Mouse (Mus musculus) spleen, adult 2 months (tissue): ENCODE results near the gene Faf1. TPM values are rescaled to one million over a fixed set of nuclear protein-coding genes. Genes with fewer than 3 reads are reported as not detected.

Experiments used
- DNase-seq, 2 experiments: peaks; one replicate each; pipeline versions ENCODE4 v3.0.0 to v3.0.0-alpha.2; 2012 to 2021; ENCODE audit warnings: low spot score in 2 of 2, low read depth in 1 of 2
- H3K27ac ChIP-seq: fragments of 200-500 bp; 2 replicates; pipeline ENCODE4 v1.5.1; 2012; ENCODE audit warnings: low read length, inconsistent platforms; ENCODE audit not compliant: insufficient read depth
- H3K27me3 ChIP-seq: fragments of 200-500 bp; 2 replicates; pipeline ENCODE4 v1.6.1; 2012; ENCODE audit warnings: mild to moderate bottlenecking, moderate library complexity, low read length, inconsistent platforms; ENCODE audit not compliant: control insufficient read depth, insufficient read depth
- H3K36me3 ChIP-seq: fragments of 200-500 bp; 2 replicates; pipeline ENCODE4 v1.6.1; 2012; ENCODE audit warnings: mild to moderate bottlenecking, low read length, inconsistent platforms; ENCODE audit not compliant: control insufficient read depth, insufficient read depth
- H3K4me1 ChIP-seq: fragments of 200-500 bp; 2 replicates; pipeline ENCODE4 v1.6.1; 2011; ENCODE audit warnings: inconsistent platforms; ENCODE audit not compliant: control insufficient read depth, insufficient read depth, insufficient read length
- H3K4me3 ChIP-seq: fragments of 200-500 bp; 2 replicates; pipeline ENCODE4 v1.5.1; 2011; ENCODE audit warnings: mild to moderate bottlenecking, inconsistent platforms; ENCODE audit not compliant: insufficient read depth, insufficient read length; ENCODE audit errors: extremely low read depth
- CTCF ChIP-seq: fragments of 200-500 bp; IDR thresholded peaks from 2 replicates; pipeline ENCODE4 v1.5.1; 2011; ENCODE audit warnings: mild to moderate bottlenecking, inconsistent platforms; ENCODE audit not compliant: insufficient read depth, insufficient read length, insufficient replicate concordance; ENCODE audit errors: extremely low read depth
- POLR2A ChIP-seq: fragments of 200-500 bp; IDR thresholded peaks from 2 replicates; pipeline ENCODE4 v1.6.1; 2011; ENCODE audit warnings: low read depth, low read length, inconsistent platforms
- WGBS: fragments of 180-500 bp; shearing (Covaris S2); methylation state at CpG from one replicate; pipeline ENCODE4 v1.1.7; 2018; 5-methylcytosine and 5-hydroxymethylcytosine counted together
- polyA plus RNA-seq: library from polyadenylated mRNA; depleted of rRNA; stranded (reverse); fragments of >200 nt; gene quantifications from 2 replicates; pipeline ENCODE4 v1.2.3, GENCODE M21; 2012

Gene Faf1
- polyA plus RNA-seq, 1 experiment, result 3.5 TPM

DNA sequence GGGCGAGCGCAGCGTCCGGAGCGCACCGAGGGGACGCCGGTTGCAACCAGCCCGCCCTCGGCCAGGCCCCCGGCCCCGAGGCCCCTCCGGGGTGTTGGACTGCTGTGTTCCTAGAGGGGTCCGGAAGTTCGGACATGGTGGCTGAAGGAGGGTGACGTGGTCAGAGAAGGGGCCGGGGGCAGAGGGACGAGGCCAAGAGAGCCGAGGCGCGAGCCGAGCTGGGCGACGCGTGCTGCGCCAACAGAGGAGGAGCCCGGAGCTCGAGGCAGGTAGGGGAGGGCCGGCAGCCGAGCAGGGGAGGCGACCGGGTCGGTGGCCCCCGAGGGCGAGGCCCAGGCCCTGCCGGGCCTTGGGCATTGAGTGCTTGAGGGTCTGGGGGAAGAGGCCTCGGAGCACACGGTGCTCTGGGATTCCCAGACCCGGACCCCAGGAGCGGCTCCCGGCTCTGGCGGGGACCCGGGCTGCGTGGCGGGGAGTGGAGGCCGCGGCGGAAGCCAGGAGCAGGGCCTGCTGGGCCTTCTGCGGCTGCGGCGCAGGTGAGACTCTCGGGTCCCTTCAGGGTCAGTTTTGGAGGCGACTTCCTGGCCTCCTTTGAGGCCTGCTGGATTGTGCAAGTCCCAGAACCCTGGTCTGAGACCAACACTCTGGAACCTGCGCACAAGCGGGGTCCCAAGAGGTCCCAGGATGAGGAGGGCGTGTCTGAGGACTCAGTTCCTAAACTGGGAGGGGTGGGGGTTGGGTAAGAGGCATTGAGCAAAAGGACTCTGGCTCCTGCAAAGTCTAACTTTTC is 301.9 kb downstream of the Faf1 start:
- peaks cover 9% of the 10 kb centered on the region for H3K4me1 ChIP-seq
- no peak overlapping the region for H3K27ac ChIP-seq
- peaks cover 58% of the 10 kb centered on the region for H3K27me3 ChIP-seq
- peak overlapping the region; percentile 3; the same call in 1 of the 2 replicates for H3K4me3 ChIP-seq
- no peak for TF ChIP-seq POLR2A
- TF ChIP-seq CTCF, result no peak
- no peaks in the 10 kb centered on the region for H3K36me3 ChIP-seq
- DNase-seq, result no peak
- WGBS, result 3% methylated on average over 55 of the region's 56 CpGs

GRCm38 (mm10) chr4:109978858-109979340 is 302.5 kb downstream of the Faf1 start:
- WGBS, result 10% methylated on average over 9 of the region's 9 CpGs
- no peak overlapping the region for H3K27ac ChIP-seq
- TF ChIP-seq POLR2A (no peak), CTCF (no peak)

GRCm38 (mm10) chr4:109979461-109980320 is 303.3 kb downstream of the Faf1 start:
- DNase-seq, result no peak
- Histone ChIP-seq H3K4me3 (no peak overlapping the region), H3K36me3 (no peaks in the 10 kb centered on the region), H3K27ac (no peak overlapping the region), H3K4me1 (peaks cover 11% of the 10 kb centered on the region), H3K27me3 (peaks cover 61% of the 10 kb centered on the region)
- TF ChIP-seq CTCF, result no peak
- TF ChIP-seq POLR2A, result no peak
- 4% methylated on average over 66 of the region's 66 CpGs for WGBS

More at GRCm38 (mm10) chr4:109978858-109979340, 302.5 kb downstream of the Faf1 start:
- peaks cover 11% of the 10 kb centered on the region for H3K4me1 ChIP-seq
- H3K27me3 ChIP-seq, result peaks cover 59% of the 10 kb centered on the region
- H3K4me3 ChIP-seq, result no peak overlapping the region
- H3K36me3 ChIP-seq, result no peaks in the 10 kb centered on the region
- DNase-seq, result no peak

- no peak for DNase-seq
- TF ChIP-seq POLR2A, result no peak
- TF ChIP-seq CTCF, result no peak
- H3K4me3 ChIP-seq, result no peak overlapping the region
- H3K36me3 ChIP-seq, result no peaks in the 10 kb centered on the region
- H3K27ac ChIP-seq, result no peak overlapping the region
- 11% methylated on average over 29 of the region's 29 CpGs for WGBS
- H3K4me1 ChIP-seq, result peaks cover 11% of the 10 kb centered on the region
- peaks cover 62% of the 10 kb centered on the region for H3K27me3 ChIP-seq
These were observed 304.1 kb downstream of the Faf1 start for GRCm38 (mm10) chr4:109980321-109981082.

GRCm38 (mm10) chr4:109981083-109981870 is 304.9 kb downstream of the Faf1 start:
- no peak overlapping the region for H3K27ac ChIP-seq
- WGBS, result 4% methylated on average over 37 of the region's 37 CpGs
- H3K36me3 ChIP-seq, result no peaks in the 10 kb centered on the region
- TF ChIP-seq CTCF, result no peak
- no peak for TF ChIP-seq POLR2A
- peaks cover 59% of the 10 kb centered on the region for H3K27me3 ChIP-seq
- DNase-seq, result no peak
- peaks cover 11% of the 10 kb centered on the region for H3K4me1 ChIP-seq
- peak overlapping the region; percentile 14; the same call in 1 of the 2 replicates for H3K4me3 ChIP-seq
